Mouse (Mus musculus) thymus, postnatal 0 days (tissue): ENCODE results near the gene Serinc1. TPM values are rescaled to one million over a fixed set of nuclear protein-coding genes. Genes with fewer than 3 reads are reported as not detected.

Experiments used
- DNase-seq: peaks from one replicate; pipeline ENCODE4 v3.0.0-alpha.2; 2015; ENCODE audit warnings: low spot score
- polyA plus RNA-seq: library from polyadenylated mRNA; unstranded; fragments of >200 nt; fragmentation: Nextera tagmentation; extraction: Ambion mirVana; gene quantifications from 2 replicates; pipeline ENCODE4 v1.2.1, GENCODE M21; 2015

The Serinc1 gene
- polyA plus RNA-seq, 1 experiment from 2014 or later: 93.4 TPM

GRCm38 (mm10) chr10:57485908-57486541, 46.3 kb downstream of the Serinc1 start, which contains the start of gene Hsf2:
Gene Hsf2 (plus strand): TSS chr10:57486385.
- peak; percentile 97 for DNase-seq

DNA sequence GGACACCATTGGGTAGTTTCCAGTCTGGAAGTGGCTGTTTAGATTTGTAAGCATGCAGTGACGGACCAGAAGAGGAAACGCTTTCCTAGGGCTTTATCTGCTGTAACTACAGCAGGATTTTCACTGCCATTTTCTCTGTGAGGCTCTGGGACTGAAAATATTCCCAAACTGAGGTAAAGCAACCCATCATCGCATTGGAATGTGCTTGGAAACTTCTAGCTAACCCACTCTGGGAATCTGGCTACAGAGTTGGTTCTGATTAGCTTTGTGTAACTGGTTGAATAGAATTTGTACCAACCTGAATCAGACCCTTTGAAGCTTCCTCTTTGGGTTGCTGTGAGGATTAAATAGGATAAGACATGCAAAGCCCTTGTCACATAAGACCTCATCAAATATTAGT, 47.6 kb downstream of the Serinc1 start:
- no peak for DNase-seq

- no peak for DNase-seq
Measured at GRCm38 (mm10) chr10:57481717-57482116, 50.6 kb downstream of the Serinc1 start.

GRCm38 (mm10) chr10:57477121-57477843, 55.0 kb downstream of the Serinc1 start:
- DNase-seq: no peak

Other genes with a start within 250 kb of the Serinc1 start
- gene Hsf2, start 46.1 kb downstream of the Serinc1 start, polyA plus RNA-seq: 21.8 and 23.6 TPM in 2 replicates
- gene Pkib, start 99.5 kb upstream of the Serinc1 start, polyA plus RNA-seq: 3.4 and 4.0 TPM in 2 replicates